Mouse (Mus musculus): ENCODE results near the gene Bspry. TPM values are rescaled to one million over a fixed set of nuclear protein-coding genes. Genes with fewer than 3 reads are reported as not detected.
A peak's percentile ranks its signal among the peaks of the same experiment; 100 is the strongest.
"Not testable (repeated sequence)": the region's sequence is repeated elsewhere in the genome, so short reads cannot be mapped to it uniquely, and the experiment has no call there.

Bspry gene
- polyA plus RNA-seq, 1 experiment from 2014 or later: 43.8 TPM

DNA sequence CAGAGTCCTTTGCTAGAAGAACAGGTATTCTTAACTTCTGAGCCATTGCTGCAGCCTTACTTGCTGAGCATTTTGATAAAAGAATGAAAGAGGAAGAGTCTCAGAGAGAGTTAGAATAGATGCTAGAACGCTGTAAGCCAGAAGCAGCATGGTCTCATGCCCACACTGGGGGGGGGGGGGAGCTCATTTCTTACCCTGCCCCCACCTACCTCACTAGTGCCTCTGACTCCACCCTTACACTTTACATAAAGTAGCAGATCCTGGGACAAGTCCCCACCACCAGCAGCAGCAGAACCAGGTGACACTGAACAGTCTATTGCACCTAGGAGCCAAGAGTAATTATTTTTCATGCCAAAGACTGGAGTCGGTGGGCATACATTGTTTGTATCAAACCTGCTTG, 4.7 kb upstream of the Bspry start:
- Histone ChIP-seq H3K4me1 (replicated peaks; ENCODE audit: control insufficient read depth, insufficient read depth, low read length) (peaks cover 2% of the 10 kb centered on the region; the same call in 1 of the 2 replicates), H3K4me2 (ENCODE audit: low read length) (no peak overlapping the region), H3K27ac (ENCODE audit: low read depth) (no peak overlapping the region), H3K27me3 (replicated peaks; ENCODE audit: control insufficient read depth, insufficient read depth, low read length) (no peaks in the 10 kb centered on the region), H3K9ac (ENCODE audit: low read length) (no peak overlapping the region), H3K4me3 (ENCODE audit: low read depth, low read length) (no peak overlapping the region), H3K36me3 (ENCODE audit: control insufficient read depth, insufficient read depth, low read length) (no peaks in the 10 kb centered on the region), H3K9me3 (ENCODE audit: control insufficient read depth, low read length) (no peaks in the 10 kb centered on the region)
- no peak for DNase-seq (ENCODE audit: low spot score)
- WGBS: 78% methylated on average over 2 of the region's 2 CpGs
- no peak for ATAC-seq (replicated peaks; ENCODE audit: low FRiP score, low TSS enrichment, low read depth)

DNA sequence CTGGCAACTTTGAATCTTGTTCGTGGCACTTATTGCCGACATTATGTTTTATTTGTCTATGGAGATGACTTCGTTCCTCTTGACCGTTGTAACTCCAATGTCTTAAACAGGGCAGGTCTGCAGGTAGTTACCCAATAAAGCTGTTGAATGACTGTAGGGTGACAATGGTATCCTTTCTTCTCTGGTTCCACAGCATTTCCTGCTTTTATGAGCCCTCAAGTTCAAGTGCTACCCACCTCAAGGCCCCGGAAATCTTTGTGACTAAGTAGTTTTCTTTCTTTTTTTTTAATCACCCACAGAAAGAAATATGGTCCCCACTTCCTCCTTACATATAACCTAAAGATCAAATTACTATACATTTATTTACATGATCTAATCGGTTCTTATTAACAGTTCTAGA, 4.1 kb upstream of the Bspry start:
- no peak overlapping the region for H3K9ac ChIP-seq (ENCODE audit: low read length)
- H3K4me2 ChIP-seq (ENCODE audit: low read length): no peak overlapping the region
- H3K27me3 ChIP-seq (replicated peaks; ENCODE audit: control insufficient read depth, insufficient read depth, low read length): no peaks in the 10 kb centered on the region
- no peaks in the 10 kb centered on the region for H3K36me3 ChIP-seq (ENCODE audit: control insufficient read depth, insufficient read depth, low read length)
- H3K4me1 ChIP-seq (replicated peaks; ENCODE audit: control insufficient read depth, insufficient read depth, low read length): no peaks in the 10 kb centered on the region
- 77% methylated on average over 6 of the region's 6 CpGs for WGBS
- H3K9me3 ChIP-seq (ENCODE audit: control insufficient read depth, low read length): no peaks in the 10 kb centered on the region
- DNase-seq (ENCODE audit: low spot score) (no peak), ATAC-seq (replicated peaks; ENCODE audit: low FRiP score, low TSS enrichment, low read depth) (no peak)
- no peak overlapping the region for H3K27ac ChIP-seq (ENCODE audit: low read depth)
- H3K4me3 ChIP-seq (ENCODE audit: low read depth, low read length): no peak overlapping the region

DNA sequence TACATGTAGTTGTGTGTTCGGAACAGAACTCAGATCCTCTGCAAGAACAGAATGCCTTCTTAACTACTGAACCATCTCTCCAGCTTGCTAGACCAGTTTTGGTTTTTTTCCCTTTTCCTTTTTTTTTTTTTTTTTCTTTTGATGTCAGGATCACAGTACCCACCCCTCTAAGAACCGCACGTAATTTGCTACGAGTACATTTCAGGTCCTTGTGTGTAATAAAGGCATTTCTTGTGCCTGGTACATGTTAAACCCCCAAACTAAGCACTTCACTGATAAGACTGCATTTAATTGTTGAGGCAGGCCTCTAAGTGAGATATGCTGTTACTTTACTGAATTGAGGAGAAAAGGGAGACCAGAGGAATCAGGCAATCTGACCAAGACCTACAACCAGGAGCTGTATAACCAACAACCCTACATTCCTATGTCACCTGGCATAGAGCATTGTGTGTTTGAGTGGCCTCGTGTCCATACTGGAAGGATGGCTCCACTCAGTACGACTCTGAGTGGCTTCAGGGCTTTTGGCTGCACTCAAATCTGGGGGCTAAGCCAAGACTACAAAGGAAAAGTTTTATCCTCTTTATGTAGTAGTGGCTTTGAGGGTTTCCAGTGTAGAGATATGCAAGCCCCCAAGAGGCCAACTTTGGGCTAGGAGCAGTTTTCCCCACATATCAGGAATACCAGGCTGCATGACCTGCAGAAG, 2.2 kb upstream of the Bspry start:
- no peak for DNase-seq (ENCODE audit: low spot score)
- no peaks in the 10 kb centered on the region for H3K36me3 ChIP-seq (ENCODE audit: control insufficient read depth, insufficient read depth, low read length)
- no peak overlapping the region for H3K4me3 ChIP-seq (ENCODE audit: low read depth, low read length)
- H3K9me3 ChIP-seq (ENCODE audit: control insufficient read depth, low read length): no peaks in the 10 kb centered on the region
- WGBS: 69% methylated on average over 6 of the region's 6 CpGs
- H3K27me3 ChIP-seq (replicated peaks; ENCODE audit: control insufficient read depth, insufficient read depth, low read length): no peaks in the 10 kb centered on the region
- no peak overlapping the region for H3K27ac ChIP-seq (ENCODE audit: low read depth)
- H3K4me2 ChIP-seq (ENCODE audit: low read length): no peak overlapping the region
- no peak for ATAC-seq (replicated peaks; ENCODE audit: low FRiP score, low TSS enrichment, low read depth)
- no peak overlapping the region for H3K9ac ChIP-seq (ENCODE audit: low read length)
- no peaks in the 10 kb centered on the region for H3K4me1 ChIP-seq (replicated peaks; ENCODE audit: control insufficient read depth, insufficient read depth, low read length)

DNA sequence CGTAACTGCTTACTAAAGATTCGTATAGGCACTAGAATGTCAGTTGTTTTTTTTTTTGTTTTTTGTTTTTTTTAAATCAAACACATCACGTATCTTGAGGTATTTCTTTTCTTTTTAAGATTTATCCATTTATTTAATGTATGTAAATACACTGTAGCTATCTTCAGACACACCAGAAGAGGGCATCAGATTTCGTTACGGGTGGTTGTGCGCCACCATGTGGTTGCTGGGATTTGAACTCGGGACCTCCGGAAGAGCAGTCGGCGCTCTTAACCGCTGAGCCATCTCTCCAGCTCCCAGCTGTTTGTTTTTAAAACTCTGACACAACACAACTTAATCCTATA, 288 bp upstream of the Bspry start:
- H3K27me3 ChIP-seq (replicated peaks; ENCODE audit: control insufficient read depth, insufficient read depth, low read length); H3K27ac ChIP-seq (ENCODE audit: low read depth); DNase-seq (ENCODE audit: low spot score); H3K4me1 ChIP-seq (replicated peaks; ENCODE audit: control insufficient read depth, insufficient read depth, low read length); H3K36me3 ChIP-seq (ENCODE audit: control insufficient read depth, insufficient read depth, low read length); H3K9me3 ChIP-seq (ENCODE audit: control insufficient read depth, low read length); ATAC-seq (replicated peaks; ENCODE audit: low FRiP score, low TSS enrichment, low read depth): not testable (repeated sequence)
- H3K4me3 ChIP-seq (ENCODE audit: low read depth, low read length): peak overlapping the region; percentile 47
- peak overlapping the region; percentile 71 for H3K4me2 ChIP-seq (ENCODE audit: low read length)
- 13% methylated on average over 11 of the region's 11 CpGs for WGBS
- peak overlapping the region; percentile 51 for H3K9ac ChIP-seq (ENCODE audit: low read length)

DNA sequence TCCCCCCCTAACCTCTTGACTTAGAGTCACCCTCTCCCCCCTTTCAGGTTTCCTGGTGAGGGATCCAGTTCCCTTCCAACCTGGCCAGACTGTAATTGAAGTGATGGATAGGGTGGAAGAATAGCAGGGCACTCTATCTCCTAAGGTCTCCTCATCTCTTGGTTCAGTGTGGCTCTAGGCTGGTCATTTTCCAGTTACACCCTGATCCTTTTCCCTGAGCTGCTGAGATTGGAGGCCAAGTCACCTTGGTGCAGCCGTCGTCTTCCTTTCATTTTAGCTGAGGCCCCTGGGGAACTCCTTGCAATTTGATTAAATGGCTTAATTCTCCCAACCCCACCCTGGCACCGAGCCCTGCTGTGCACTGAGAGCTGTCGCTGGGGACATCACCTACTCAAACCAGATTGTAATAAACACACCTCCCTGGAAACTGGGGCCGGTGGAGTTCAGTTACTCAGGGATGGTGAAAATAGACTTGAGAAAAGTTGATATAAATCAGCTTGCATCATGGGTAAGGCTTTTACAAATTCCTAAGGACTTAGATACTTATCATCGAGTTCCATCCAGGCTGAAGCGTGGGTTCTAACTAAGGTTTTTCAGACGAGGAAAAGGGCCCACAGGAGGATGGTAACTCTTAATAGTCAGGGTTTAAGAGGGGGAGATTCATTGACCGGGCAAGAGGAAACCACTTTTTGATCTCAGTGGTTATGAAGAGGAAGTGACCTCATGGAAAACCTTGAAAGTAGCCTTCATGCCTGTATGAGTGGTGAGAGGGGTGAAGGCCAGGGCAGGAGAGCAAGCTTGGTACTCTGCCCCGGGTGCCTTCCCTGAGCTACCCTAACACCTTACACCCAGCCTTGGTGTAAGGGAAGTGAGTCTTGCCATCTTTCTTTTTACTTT, 1.1 kb downstream of the Bspry start:
- Histone ChIP-seq H3K4me3 (ENCODE audit: low read depth, low read length) (peak overlapping the region; percentile 47), H3K27ac (ENCODE audit: low read depth) (no peak overlapping the region), H3K4me1 (replicated peaks; ENCODE audit: control insufficient read depth, insufficient read depth, low read length) (no peaks in the 10 kb centered on the region), H3K4me2 (ENCODE audit: low read length) (peak overlapping the region; percentile 71), H3K9me3 (ENCODE audit: control insufficient read depth, low read length) (no peaks in the 10 kb centered on the region), H3K27me3 (replicated peaks; ENCODE audit: control insufficient read depth, insufficient read depth, low read length) (no peaks in the 10 kb centered on the region), H3K9ac (ENCODE audit: low read length) (no peak overlapping the region), H3K36me3 (ENCODE audit: control insufficient read depth, insufficient read depth, low read length) (0 out of 2 replicates have a peak, but pooled peaks cover 4% of the 10 kb centered on the region)
- WGBS: 37% methylated on average over 10 of the region's 10 CpGs
- DNase-seq (ENCODE audit: low spot score) (peak; percentile 62), ATAC-seq (replicated peaks; ENCODE audit: low FRiP score, low TSS enrichment, low read depth) (no peak)

DNA sequence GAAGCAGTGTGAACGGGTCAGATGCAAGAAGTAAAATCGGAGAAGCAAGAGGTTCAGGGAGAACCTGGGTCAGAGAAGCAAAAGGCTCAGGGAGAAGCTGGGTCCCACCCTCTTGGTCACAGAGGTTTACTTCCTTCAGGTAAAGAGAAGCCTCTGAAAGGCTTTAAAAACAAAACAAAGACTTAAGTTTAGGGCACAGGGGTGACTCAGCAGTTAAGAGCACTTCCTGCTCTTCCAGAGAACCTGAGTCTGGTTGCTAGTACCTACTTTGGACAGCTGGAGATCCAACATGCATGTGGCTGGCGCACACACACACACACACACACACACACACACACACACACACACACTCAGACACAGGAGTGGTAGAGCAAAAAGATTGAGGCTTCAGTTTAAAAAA, 5.1 kb downstream of the Bspry start:
- Histone ChIP-seq H3K36me3 (ENCODE audit: control insufficient read depth, insufficient read depth, low read length) (0 out of 2 replicates have a peak, but pooled peaks cover 4% of the 10 kb centered on the region), H3K9ac (ENCODE audit: low read length) (no peak overlapping the region), H3K9me3 (ENCODE audit: control insufficient read depth, low read length) (no peaks in the 10 kb centered on the region), H3K27ac (ENCODE audit: low read depth) (no peak overlapping the region), H3K4me3 (ENCODE audit: low read depth, low read length) (no peak overlapping the region), H3K27me3 (replicated peaks; ENCODE audit: control insufficient read depth, insufficient read depth, low read length) (no peaks in the 10 kb centered on the region), H3K4me2 (ENCODE audit: low read length) (no peak overlapping the region), H3K4me1 (replicated peaks; ENCODE audit: control insufficient read depth, insufficient read depth, low read length) (no peaks in the 10 kb centered on the region)
- WGBS: 82% methylated on average over 3 of the region's 3 CpGs
- no peak for DNase-seq (ENCODE audit: low spot score)
- ATAC-seq (replicated peaks; ENCODE audit: low FRiP score, low TSS enrichment, low read depth): no peak

DNA sequence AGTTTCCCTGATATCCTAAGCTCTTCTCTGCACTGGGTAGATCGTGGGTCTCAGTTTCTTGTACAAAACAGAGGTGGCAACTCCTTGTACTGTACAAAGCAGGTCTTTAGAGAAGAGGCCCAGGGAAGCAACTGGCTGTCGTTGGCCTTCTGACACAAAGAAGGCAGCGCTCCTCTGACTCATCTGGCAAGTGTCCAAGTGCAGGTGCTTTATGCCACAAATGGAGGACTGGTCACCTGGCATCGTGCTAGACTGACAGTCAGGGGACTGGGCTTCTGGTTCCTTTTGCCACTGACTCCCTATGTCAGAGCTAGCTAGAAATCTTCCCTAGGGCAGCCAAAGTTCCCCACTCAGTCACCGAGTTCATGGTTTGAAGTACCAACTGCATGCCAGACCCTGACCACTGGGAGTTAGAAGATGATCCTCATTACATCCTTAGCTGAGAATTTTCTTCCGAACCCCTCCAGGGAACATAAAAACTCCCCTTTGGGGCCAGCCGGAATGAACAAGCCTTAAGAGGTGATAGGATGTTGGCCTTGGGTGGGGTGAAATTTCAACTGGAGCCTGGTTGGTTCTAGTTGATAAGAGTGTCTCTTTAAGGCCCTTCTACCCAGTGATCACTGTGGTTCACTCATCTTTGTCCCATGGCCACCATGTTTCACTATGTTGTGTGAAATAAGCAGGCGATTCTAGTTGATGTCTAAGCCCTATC, 5.8 kb downstream of the Bspry start:
- Histone ChIP-seq H3K9me3 (ENCODE audit: control insufficient read depth, low read length) (no peaks in the 10 kb centered on the region), H3K9ac (ENCODE audit: low read length) (no peak overlapping the region), H3K27me3 (replicated peaks; ENCODE audit: control insufficient read depth, insufficient read depth, low read length) (no peaks in the 10 kb centered on the region), H3K4me3 (ENCODE audit: low read depth, low read length) (no peak overlapping the region), H3K4me2 (ENCODE audit: low read length) (no peak overlapping the region), H3K4me1 (replicated peaks; ENCODE audit: control insufficient read depth, insufficient read depth, low read length) (no peaks in the 10 kb centered on the region), H3K36me3 (ENCODE audit: control insufficient read depth, insufficient read depth, low read length) (0 out of 2 replicates have a peak, but pooled peaks cover 4% of the 10 kb centered on the region), H3K27ac (ENCODE audit: low read depth) (no peak overlapping the region)
- ATAC-seq (replicated peaks; ENCODE audit: low FRiP score, low TSS enrichment, low read depth) (no peak), DNase-seq (ENCODE audit: low spot score) (no peak)
- 83% methylated on average over 8 of the region's 8 CpGs for WGBS

DNA sequence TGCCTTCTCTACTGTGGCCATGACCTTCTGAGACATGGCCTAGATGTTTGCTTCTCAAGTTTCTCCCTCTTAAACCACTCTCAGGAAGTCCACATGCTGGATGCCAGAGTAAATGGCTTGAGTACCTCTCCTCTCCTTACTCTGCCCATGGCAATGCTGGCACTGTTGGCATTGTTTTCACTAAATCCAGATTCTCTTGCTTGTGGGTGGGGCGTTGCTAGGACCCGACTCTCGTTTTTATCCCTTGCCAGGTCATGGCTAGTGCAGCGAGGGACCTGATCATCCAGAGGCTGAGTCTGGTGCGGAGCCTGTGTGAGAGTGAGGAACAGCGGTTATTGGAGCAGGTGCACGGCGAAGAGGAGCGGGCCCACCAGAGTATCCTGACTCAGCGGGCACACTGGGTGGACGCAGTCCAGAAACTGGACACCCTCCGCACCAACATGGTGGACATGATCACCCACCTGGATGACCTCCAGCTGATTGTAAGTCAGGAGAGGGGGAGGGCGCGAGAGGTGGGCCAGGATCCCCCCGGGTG, 6.4 kb downstream of the Bspry start:
- Histone ChIP-seq H3K27ac (ENCODE audit: low read depth) (no peak overlapping the region), H3K4me3 (ENCODE audit: low read depth, low read length) (no peak overlapping the region), H3K9ac (ENCODE audit: low read length) (no peak overlapping the region), H3K4me2 (ENCODE audit: low read length) (no peak overlapping the region), H3K4me1 (replicated peaks; ENCODE audit: control insufficient read depth, insufficient read depth, low read length) (no peaks in the 10 kb centered on the region), H3K36me3 (ENCODE audit: control insufficient read depth, insufficient read depth, low read length) (0 out of 2 replicates have a peak, but pooled peaks cover 4% of the 10 kb centered on the region), H3K9me3 (ENCODE audit: control insufficient read depth, low read length) (no peaks in the 10 kb centered on the region), H3K27me3 (replicated peaks; ENCODE audit: control insufficient read depth, insufficient read depth, low read length) (no peaks in the 10 kb centered on the region)
- ATAC-seq (replicated peaks; ENCODE audit: low FRiP score, low TSS enrichment, low read depth) (no peak), DNase-seq (ENCODE audit: low spot score) (no peak)
- WGBS: 91% methylated on average over 15 of the region's 15 CpGs

Measured in intestine, embryonic 14.5 days (tissue).